Mouse (Mus musculus) urinary bladder, postnatal 4 days (tissue): ENCODE data around the gene B830017H08Rik.

Source experiments
- DNase-seq, 2 experiments: peaks; one replicate each; pipeline ENCODE4 v3.0.0; 2021 to 2022; ENCODE audit warnings: low spot score in 2 of 2

Gene B830017H08Rik

GRCm38 (mm10) chr16:17809711-17810110 is 23.2 kb upstream of the B830017H08Rik start:
- DNase-seq, result no peak

DNA sequence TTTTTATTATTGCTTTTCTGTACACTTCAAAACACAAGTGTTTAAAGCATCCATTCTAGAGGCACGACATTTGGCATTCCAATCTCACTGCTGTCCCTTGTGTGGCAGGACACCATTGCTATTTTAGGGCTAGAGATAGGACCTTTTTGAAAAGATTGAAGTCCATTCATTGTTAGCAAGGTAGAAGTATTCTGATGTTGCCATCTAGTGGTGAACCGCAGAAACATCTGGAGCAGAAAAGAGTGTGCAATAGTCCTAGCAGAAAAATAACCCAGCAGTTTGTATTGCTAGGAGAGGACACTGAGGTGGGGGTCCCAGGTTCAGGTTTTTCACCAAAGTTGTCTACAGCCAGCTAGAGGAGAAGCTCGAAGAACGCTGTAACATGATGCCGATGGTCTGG is 20.8 kb upstream of the B830017H08Rik start:
- DNase-seq, result no peak

GRCm38 (mm10) chr16:17813173-17813572 is 19.7 kb upstream of the B830017H08Rik start:
- no peak for DNase-seq

DNA sequence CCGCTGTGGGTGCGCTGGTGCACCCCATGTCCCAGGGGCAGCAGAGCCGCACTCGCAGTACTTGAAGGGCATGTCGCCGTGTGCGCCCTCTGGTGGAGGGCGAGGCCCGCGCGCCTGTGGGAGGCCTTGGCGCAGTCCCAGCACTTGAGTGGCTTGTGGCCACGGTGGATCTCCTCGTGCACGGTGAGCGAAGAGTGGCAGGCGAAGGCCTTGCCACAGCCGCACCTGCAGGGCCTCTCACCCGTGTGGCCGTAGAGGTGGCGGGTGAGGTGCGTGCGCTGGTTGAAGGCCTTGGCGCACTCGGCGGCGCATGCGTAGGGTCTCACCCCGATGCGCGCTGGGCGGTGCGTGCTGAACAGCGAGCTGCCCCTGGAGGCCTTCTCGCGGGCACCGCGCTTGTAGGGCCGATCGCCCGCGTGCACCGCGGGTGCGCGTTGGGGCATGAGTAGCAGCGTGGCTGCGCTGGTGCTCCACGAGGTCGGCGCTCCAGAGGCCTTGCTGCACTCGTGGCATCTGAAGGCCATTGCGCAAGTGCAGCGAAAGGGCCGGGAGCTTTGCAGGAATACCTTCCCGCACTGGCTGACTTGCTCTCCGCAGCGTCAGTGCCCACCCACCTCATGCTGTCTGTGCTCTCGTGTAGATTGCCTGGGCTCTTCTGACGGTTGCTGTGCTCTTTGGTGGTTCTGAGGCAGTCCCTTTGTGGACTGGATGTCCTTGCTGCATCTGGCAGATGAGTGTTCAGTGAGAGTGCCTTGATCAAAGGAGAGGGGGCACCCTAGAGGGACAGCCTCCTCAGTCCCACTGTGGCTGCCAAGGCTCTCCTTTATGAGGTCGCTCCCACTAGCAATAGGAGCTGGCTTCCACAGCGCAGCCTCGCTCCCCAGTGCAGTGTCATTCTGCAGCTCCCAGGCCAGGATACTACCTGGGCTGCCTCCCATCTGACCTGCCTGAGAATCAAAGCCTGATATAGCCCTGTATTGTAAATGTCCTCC is 17.2 kb upstream of the B830017H08Rik start:
- DNase-seq, result peak in 1 of 2 experiments; percentile 65

DNA sequence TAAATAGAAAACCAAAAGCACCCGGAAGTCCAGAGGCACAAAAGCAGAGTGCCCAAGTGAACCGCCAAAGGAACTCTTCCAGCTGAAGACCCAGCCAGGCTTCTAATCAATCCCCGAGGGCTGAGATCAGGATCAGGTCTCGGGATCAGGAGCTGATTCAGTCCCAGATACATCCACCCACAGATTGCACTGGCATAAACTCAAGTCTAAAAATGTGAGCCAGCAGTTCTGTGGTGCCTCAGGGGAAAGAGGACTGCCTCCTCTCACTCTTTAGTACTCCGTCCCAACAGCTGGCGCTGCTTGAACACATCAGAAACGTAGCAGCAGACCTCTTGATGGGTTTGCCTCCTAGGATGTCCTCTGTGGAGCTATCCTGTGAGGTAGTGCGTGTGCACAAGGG is 16.4 kb upstream of the B830017H08Rik start:
- no peak for DNase-seq

GRCm38 (mm10) chr16:17826500-17826899 is 6.4 kb upstream of the B830017H08Rik start:
- DNase-seq, result no peak

DNA sequence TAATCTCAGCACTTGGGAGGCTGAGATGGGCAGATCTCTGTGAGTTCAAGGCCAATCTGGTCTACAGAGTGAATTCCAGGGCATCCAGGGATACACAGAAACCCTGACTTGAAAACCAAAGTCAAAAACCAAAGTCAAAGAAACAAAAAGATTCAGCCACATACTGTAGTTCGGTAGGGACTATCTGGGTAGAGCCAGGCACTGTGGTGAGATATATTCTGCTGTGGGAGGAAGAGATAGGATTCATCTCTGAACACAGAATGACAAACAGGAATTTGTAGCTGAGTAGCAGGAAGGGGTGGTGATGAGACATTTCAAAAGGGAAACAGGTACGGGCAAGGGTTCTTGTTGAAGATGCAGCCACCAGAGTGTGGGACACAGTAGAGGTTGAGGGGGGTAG is 4.7 kb upstream of the B830017H08Rik start:
- no peak for DNase-seq

DNA sequence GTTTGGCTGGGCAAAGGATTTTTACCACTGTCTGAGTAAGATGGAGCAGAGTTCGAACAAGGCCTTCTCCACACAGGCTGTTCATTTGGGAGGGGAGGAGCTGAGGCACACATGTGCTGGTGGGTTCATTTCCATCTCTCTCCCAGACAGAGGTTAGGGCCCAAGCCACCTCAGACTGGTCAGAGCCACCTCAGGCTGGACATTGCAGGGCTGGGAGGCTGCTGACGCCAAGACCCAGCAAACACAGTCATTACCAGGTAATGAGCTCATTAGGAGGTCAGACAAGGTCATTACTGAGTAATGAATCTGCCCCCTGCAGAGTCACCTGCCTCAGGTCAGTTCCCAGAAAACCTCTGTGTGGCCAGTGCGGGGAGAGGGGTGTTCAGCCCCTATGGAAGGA is 4.1 kb upstream of the B830017H08Rik start:
- no peak for DNase-seq

- DNase-seq, result no peak
Measured at GRCm38 (mm10) chr16:17830385-17831178, 2.3 kb upstream of the B830017H08Rik start.

DNA sequence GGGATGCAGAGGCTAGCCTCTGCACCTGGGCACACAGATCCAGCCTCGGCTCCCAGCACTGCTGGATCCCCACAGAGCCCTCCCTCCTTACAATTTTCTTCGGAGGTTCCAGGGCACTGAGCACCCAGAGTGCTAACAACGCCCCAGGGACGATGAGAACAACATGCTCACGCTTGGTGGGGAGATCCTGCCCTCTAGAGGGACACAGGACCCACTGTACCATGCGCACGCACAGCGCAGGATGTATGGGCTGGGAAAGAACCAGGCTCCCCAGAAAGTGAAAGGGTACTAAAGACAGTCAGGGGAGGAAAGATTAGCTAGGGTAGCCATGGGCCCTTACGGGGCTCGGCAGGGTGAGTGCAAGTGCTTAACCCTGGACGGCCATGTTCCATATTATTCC is 1.1 kb upstream of the B830017H08Rik start:
- no peak for DNase-seq

GRCm38 (mm10) chr16:17833321-17833680 is 380 bp downstream of the B830017H08Rik start:
- no peak for DNase-seq

GRCm38 (mm10) chr16:17833681-17834399 is 919 bp downstream of the B830017H08Rik start:
- DNase-seq, result no peak

GRCm38 (mm10) chr16:17834543-17834942 is 1.6 kb downstream of the B830017H08Rik start:
- DNase-seq, result no peak

GRCm38 (mm10) chr16:17835481-17835880 is 2.6 kb downstream of the B830017H08Rik start:
- DNase-seq, result no peak

DNA sequence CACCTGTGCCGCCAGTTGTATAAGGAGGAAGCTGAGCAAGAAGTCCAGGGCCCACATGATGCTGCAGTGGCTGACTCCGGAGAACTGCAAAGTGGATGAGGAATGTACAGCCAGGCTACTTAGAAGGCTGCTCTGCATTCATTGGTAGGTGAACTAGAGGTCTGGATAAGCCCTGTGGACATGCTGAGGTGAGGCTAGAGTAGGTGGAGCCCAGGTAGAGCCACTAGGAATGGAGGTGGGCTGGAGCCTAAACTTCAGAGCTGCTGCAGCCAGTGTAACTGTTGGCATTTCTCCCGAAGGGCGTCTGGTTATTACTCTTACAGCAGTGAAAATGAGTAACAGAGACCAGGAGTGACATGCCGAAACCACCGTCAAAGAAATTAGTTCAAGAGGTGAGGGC is 5.1 kb downstream of the B830017H08Rik start, which contains the start of gene Car15:
Gene Car15, minus strand, starts transcription at position 314 of the 400 bp plus-strand sequence.
- no peak for DNase-seq

DNA sequence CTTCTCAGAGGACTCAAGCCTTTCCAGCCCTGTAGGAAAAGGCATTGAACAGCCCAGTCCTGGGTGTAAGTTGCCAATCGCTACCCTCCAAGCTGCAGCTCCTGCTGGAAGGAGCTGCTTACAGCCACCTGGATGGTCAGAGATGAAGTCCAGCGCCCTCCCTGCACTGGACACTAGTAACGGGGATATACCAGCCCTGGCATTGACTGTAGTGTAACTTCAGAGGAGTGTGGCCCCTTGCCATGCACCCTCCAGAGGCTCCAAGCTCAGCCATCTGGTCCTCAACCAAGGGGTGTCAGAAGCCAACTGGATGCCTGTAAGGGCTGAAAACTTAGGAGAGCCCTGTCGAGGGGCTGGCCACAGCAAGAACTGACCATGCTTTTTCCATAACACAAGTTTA is 7.1 kb downstream of the B830017H08Rik start:
- no peak for DNase-seq

- DNase-seq, result no peak
Measured at GRCm38 (mm10) chr16:17842437-17842836, 9.5 kb downstream of the B830017H08Rik start.

DNA sequence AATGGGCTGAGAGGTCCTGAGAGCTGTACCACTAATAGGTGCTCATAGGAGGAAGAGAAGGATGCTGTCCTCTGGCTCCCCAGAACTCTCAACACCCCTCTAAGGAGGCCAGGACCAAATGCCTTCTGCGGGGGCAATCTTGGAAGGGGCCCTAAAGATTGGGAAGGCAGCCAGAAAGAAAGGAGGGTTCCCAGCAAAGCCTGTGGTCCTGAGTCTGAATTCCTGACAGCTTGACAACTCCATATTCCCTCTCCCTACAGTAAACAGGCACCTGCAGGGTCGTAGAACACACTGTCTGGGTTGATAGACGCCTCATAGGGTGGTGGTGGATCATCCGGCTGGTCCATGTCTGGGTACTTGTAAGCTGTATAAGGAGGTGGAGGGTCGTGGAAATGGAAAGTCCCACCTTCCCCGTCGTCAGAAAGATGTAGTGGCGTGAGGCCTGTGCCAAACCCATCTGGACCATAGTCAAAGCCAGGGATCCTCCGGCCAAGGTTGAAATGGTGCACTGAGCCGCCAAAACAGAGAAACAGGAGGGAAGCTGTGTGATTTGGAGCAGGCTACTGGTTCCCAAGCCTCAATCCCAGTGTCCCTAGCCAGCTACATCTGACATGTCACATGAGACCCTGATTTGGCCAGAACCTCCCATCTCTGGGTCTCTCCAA is 10.9 kb downstream of the B830017H08Rik start:
- DNase-seq, result no peak

- DNase-seq, result no peak
Measured at GRCm38 (mm10) chr16:17848431-17848830, 15.5 kb downstream of the B830017H08Rik start.

DNA sequence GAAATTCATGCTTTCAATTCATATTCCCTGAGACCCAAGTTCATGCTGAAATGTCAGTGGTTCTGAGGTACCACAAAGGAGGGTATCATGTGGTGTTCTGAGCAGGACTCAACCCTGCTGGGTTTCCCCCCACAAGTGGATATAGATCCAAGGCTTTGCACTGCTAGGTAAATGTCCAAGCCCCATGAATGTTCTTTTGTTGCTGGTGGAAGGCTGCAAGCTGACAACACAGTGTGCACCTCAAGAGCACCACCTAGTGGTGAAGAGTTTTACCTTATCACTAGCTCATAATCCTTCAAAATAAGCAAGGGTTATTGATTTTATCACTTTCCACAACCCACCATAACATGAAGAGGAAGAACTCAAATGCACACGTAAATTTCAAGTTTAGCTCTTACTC is 16.0 kb downstream of the B830017H08Rik start:
- DNase-seq, result no peak

GRCm38 (mm10) chr16:17849486-17849885 is 16.6 kb downstream of the B830017H08Rik start:
- DNase-seq, result no peak
